Mouse (Mus musculus) ES-E14 (cell line): ENCODE data around the gene Dnase2a. TPM values are rescaled to one million over a fixed set of nuclear protein-coding genes. Genes with fewer than 3 reads are reported as not detected.
A peak's percentile ranks its signal among the peaks of the same experiment; 100 is the strongest.

ENCODE experiments used
- DNase-seq: peaks from one replicate; pipeline ENCODE4 v3.0.0-alpha.2; 2013; ENCODE audit warnings: low read depth, low spot score
- H3K27ac ChIP-seq: 2 replicates; pipeline ENCODE4 v1.5.1; 2012; ENCODE audit warnings: low read depth, mild to moderate bottlenecking, low read length, moderate library complexity, mixed read lengths; ENCODE audit not compliant: poor library complexity, insufficient read depth, severe bottlenecking
- H3K36me3 ChIP-seq: 2 replicates; pipeline ENCODE4 v1.6.1; 2012; ENCODE audit warnings: mild to moderate bottlenecking, low read length, moderate library complexity, mixed read lengths; ENCODE audit not compliant: control insufficient read depth, poor library complexity, insufficient read depth, severe bottlenecking
- H3K4me1 ChIP-seq, 2 experiments: fragments of 150-350 bp in 1 of 2; sonication (generic) in 1 of 2; 2 replicates each; pipeline ENCODE4 v1.6.1; 2012; ENCODE audit warnings: low read length in 2 of 2, mild to moderate bottlenecking in 1 of 2, mixed read lengths in 1 of 2; ENCODE audit not compliant: control insufficient read depth in 2 of 2, insufficient read depth in 2 of 2, poor library complexity in 1 of 2
- H3K4me3 ChIP-seq, 2 experiments: fragments of 150-350 bp in 1 of 2; sonication (generic) in 1 of 2; 2 replicates each; pipeline ENCODE4 v1.5.1; 2012; ENCODE audit warnings: low read length in 2 of 2, low read depth in 1 of 2, mild to moderate bottlenecking in 1 of 2, mixed read lengths in 1 of 2; ENCODE audit not compliant: insufficient read depth in 1 of 2, poor library complexity in 1 of 2, severe bottlenecking in 1 of 2
- H3K9ac ChIP-seq: 2 replicates; pipeline ENCODE4 v1.6.1; 2012; ENCODE audit warnings: low read depth, mild to moderate bottlenecking, low read length, mixed read lengths; ENCODE audit not compliant: poor library complexity, insufficient read depth, severe bottlenecking
- H3K9me3 ChIP-seq: fragments of 150-350 bp; sonication (generic); 2 replicates; pipeline ENCODE4 v1.6.1; 2012; ENCODE audit warnings: low read depth, mild to moderate bottlenecking, low read length; ENCODE audit not compliant: control insufficient read depth, insufficient read depth
- CHD2 ChIP-seq: IDR thresholded peaks from 2 replicates; pipeline ENCODE4 v1.6.1; 2014; ENCODE audit warnings: mild to moderate bottlenecking, low read depth, low read length, inconsistent platforms
- HCFC1 ChIP-seq: IDR thresholded peaks from 2 replicates; pipeline ENCODE4 v1.6.1; 2012; ENCODE audit warnings: low read length, inconsistent platforms, borderline replicate concordance; ENCODE audit not compliant: insufficient read depth
- MAFK ChIP-seq: IDR thresholded peaks from 2 replicates; pipeline ENCODE4 v1.6.1; 2014; ENCODE audit warnings: mild to moderate bottlenecking, low read depth, low read length, inconsistent platforms; ENCODE audit not compliant: insufficient read depth
- ZC3H11A ChIP-seq: IDR thresholded peaks from 2 replicates; pipeline ENCODE4 v1.6.1; 2012; ENCODE audit warnings: low read depth, mild to moderate bottlenecking, inconsistent platforms, low read length, borderline replicate concordance
- ZNF384 ChIP-seq: IDR thresholded peaks from 2 replicates; pipeline ENCODE4 v1.6.1; 2012; ENCODE audit warnings: low read depth, low read length, inconsistent platforms
- in situ Hi-C, 2 experiments: fragments of 600-800 bp; cut with MboI; formaldehyde crosslinking; loops; one replicate each; pipeline ENCODE4 v1.15.1; 2025; ENCODE audit warnings: low sequenced_read_pairs in 2 of 2, inconsistent platforms in 1 of 2; ENCODE audit not compliant: unreplicated experiment in 2 of 2
- total RNA-seq: library from RNA; depleted of rRNA; stranded (reverse); fragments of 300-350 nt; gene quantifications from 2 replicates; pipeline ENCODE4 v1.2.3, GENCODE M21; 2012

The Dnase2a gene
- total RNA-seq, 1 experiment, result 23.7 TPM

GRCm38 (mm10) chr8:84933767-84934559 is 25.6 kb downstream of the Dnase2a start:
- no peak overlapping the region for H3K27ac ChIP-seq

GRCm38 (mm10) chr8:84934860-84935259 is 26.5 kb downstream of the Dnase2a start:
- TF ChIP-seq HCFC1 (no peak), CHD2 (no peak), MAFK (no peak), ZC3H11A (no peak), ZNF384 (no peak)
- no peaks in the 10 kb centered on the region for H3K36me3 ChIP-seq
- no peak overlapping the region for H3K4me3 ChIP-seq
- H3K4me1 ChIP-seq, result peaks cover 0 to 4% of the 10 kb centered on the region in 2 experiments; a peak in 1 of 4 replicates
- H3K9me3 ChIP-seq, result no peaks in the 10 kb centered on the region
- H3K9ac ChIP-seq, result no peak overlapping the region
- DNase-seq, result peak; percentile 69
- in situ Hi-C loops, result no loop called here
- no peak overlapping the region for H3K27ac ChIP-seq

More at GRCm38 (mm10) chr8:84933767-84934559, 25.6 kb downstream of the Dnase2a start:
- H3K9ac ChIP-seq, result no peak overlapping the region
- no peak overlapping the region for H3K4me3 ChIP-seq
- no peaks in the 10 kb centered on the region for H3K9me3 ChIP-seq
- no peaks in the 10 kb centered on the region for H3K36me3 ChIP-seq
- DNase-seq, result no peak
- TF ChIP-seq CHD2, result no peak
- no peak for TF ChIP-seq ZNF384
- TF ChIP-seq ZC3H11A, result no peak
- TF ChIP-seq MAFK, result no peak
- TF ChIP-seq HCFC1, result no peak
- in situ Hi-C loops, result no loop called here
- peaks cover 0 to 6% of the 10 kb centered on the region in 2 experiments; a peak in 1 of 4 replicates for H3K4me1 ChIP-seq

GRCm38 (mm10) chr8:84935489-84935888 is 27.1 kb downstream of the Dnase2a start:
- Histone ChIP-seq H3K4me3 (no peak overlapping the region), H3K36me3 (no peaks in the 10 kb centered on the region), H3K27ac (no peak overlapping the region), H3K4me1 (peaks cover 0 to 4% of the 10 kb centered on the region in 2 experiments; a peak in 1 of 4 replicates), H3K9ac (no peak overlapping the region), H3K9me3 (no peaks in the 10 kb centered on the region)
- in situ Hi-C loops, result no loop called here
- DNase-seq, result no peak
- TF ChIP-seq ZNF384, result no peak
- no peak for TF ChIP-seq CHD2
- TF ChIP-seq MAFK, result no peak

- H3K9ac ChIP-seq, result peak overlapping the region; percentile 71; the same call in 1 of the 2 replicates
- peaks cover 0 to 4% of the 10 kb centered on the region in 2 experiments; a peak in 1 of 4 replicates for H3K4me1 ChIP-seq
- H3K36me3 ChIP-seq, result no peaks in the 10 kb centered on the region
- in situ Hi-C loops, result no loop called here
- peak overlapping the region; percentile 83 to 86 for H3K4me3 ChIP-seq
- H3K27ac ChIP-seq, result no peak overlapping the region
- no peaks in the 10 kb centered on the region for H3K9me3 ChIP-seq
- TF ChIP-seq ZNF384 (no peak), MAFK (no peak), HCFC1 (no peak), ZC3H11A (no peak), CHD2 (no peak)
- no peak for DNase-seq
Observed at GRCm38 (mm10) chr8:84936041-84936961, 27.9 kb downstream of the Dnase2a start.
